ENCODE assay signal across 21 mouse cellular contexts in genomic region chr8:71613418-71613817, GRCm38 (mm10). TPM values are rescaled to one million over a fixed set of nuclear protein-coding genes. Genes with fewer than 3 reads are reported as not detected.
DNase-seq lines count a peak whose midpoint lies in the region; ATAC-seq and TF ChIP-seq lines count a peak whose summit lies in the region.
"Had no signal": no experiment of that assay in that cellular context is flagged by ENCODE, and none has a peak within 500 bp of the region (broad histone marks: within the 10 kb centered on the region; RNA-seq: fewer than 3 reads in every experiment).

No protein-coding gene starts in this region.

- peaks cover 9% of the 10 kb centered on the region for H3K4me1 ChIP-seq in heart, embryonic 11.5 days (ENCODE audit: control insufficient read depth, insufficient read depth, low read length)
- H3K4me1 ChIP-seq in neural tube, embryonic 13.5 days (replicated peaks) = peaks cover 16% of the 10 kb centered on the region
- peaks cover 16% of the 10 kb centered on the region for H3K4me1 ChIP-seq in neural tube, embryonic 15.5 days
- peaks cover 4% of the 10 kb centered on the region for H3K4me1 ChIP-seq in stomach, postnatal 0 days (replicated peaks; ENCODE audit: control insufficient read depth, insufficient read depth)

- peak; percentile 93 for DNase-seq in heart, adult 11 months
- DNase-seq in lung, postnatal 4 days = peak; percentile 46 to 54
- no peak for DNase-seq in stomach, postnatal 0 days (ENCODE audit: low spot score)
- no peak for DNase-seq in urinary bladder, postnatal 14 days (ENCODE audit: low spot score)
- DNase-seq in heart, postnatal 25 days (ENCODE audit: low spot score) = no peak
- DNase-seq: adrenal gland, adult 2 months; cerebellum, adult 2 months; kidney, adult 11 months; kidney, postnatal 4 days; left cerebral cortex, postnatal 4 days; lung, embryonic 14.5 days; right cerebral cortex, postnatal 4 days; thymus, postnatal 14 days had no signal

- no peak for ATAC-seq in heart, embryonic 11.5 days (replicated peaks; ENCODE audit: insufficient number of reproducible peaks, low FRiP score, low TSS enrichment)
- ATAC-seq in neural tube, embryonic 13.5 days (ENCODE audit: low read depth) = no peak
- no peak for ATAC-seq in neural tube, embryonic 15.5 days (ENCODE audit: low FRiP score)
- ATAC-seq in stomach, postnatal 0 days (ENCODE audit: low FRiP score, low TSS enrichment) = no peak
- ATAC-seq: forebrain, embryonic 15.5 days; midbrain, embryonic 13.5 days had no signal

- H3K9ac ChIP-seq in heart, embryonic 11.5 days (ENCODE audit: low read depth, low read length) = no peak overlapping the region
- H3K9ac ChIP-seq in neural tube, embryonic 13.5 days = 0 out of 2 replicates have a peak overlapping the region, but pooled peaks have one; percentile 13
- no peak overlapping the region for H3K9ac ChIP-seq in neural tube, embryonic 15.5 days (replicated peaks)
- H3K9ac ChIP-seq in stomach, postnatal 0 days (ENCODE audit: low read length) = 0 out of 2 replicates have a peak overlapping the region, but pooled peaks have one; percentile 1
- H3K9ac ChIP-seq: forebrain, embryonic 15.5 days; hindbrain, embryonic 15.5 days; lung, embryonic 14.5 days; midbrain, embryonic 13.5 days had no signal

- intact Hi-C loops in heart, postnatal 25 days (cut with DNase I) = no loop called here

- H3K27ac ChIP-seq in heart, embryonic 11.5 days (ENCODE audit: low read depth, low read length) = no peak overlapping the region
- no peak overlapping the region for H3K27ac ChIP-seq in neural tube, embryonic 13.5 days (replicated peaks)
- no peak overlapping the region for H3K27ac ChIP-seq in neural tube, embryonic 15.5 days (replicated peaks)
- no peak overlapping the region for H3K27ac ChIP-seq in stomach, postnatal 0 days (replicated peaks)
- H3K27ac ChIP-seq: forebrain, embryonic 15.5 days; heart, adult 2 months; hindbrain, embryonic 15.5 days; midbrain, embryonic 13.5 days had no signal

- no peaks in the 10 kb centered on the region for H3K27me3 ChIP-seq in heart, embryonic 11.5 days (ENCODE audit: control insufficient read depth, insufficient read depth, low read length)
- no peaks in the 10 kb centered on the region for H3K27me3 ChIP-seq in neural tube, embryonic 13.5 days
- no peaks in the 10 kb centered on the region for H3K27me3 ChIP-seq in neural tube, embryonic 15.5 days (replicated peaks)
- H3K27me3 ChIP-seq in stomach, postnatal 0 days (ENCODE audit: control insufficient read depth, insufficient read depth, low read length) = no peaks in the 10 kb centered on the region
- H3K27me3 ChIP-seq: forebrain, embryonic 15.5 days; hindbrain, embryonic 15.5 days; midbrain, embryonic 13.5 days had no signal

- TF ChIP-seq CTCF in stomach, postnatal 0 days (IDR thresholded peaks at IDR 0.05; ENCODE audit: low read depth) = no peak

- no peak overlapping the region for H3K4me2 ChIP-seq in heart, embryonic 11.5 days
- no peak overlapping the region for H3K4me2 ChIP-seq in neural tube, embryonic 13.5 days
- H3K4me2 ChIP-seq in neural tube, embryonic 15.5 days = no peak overlapping the region
- no peak overlapping the region for H3K4me2 ChIP-seq in stomach, postnatal 0 days (replicated peaks; ENCODE audit: low read depth)
- H3K4me2 ChIP-seq: forebrain, embryonic 15.5 days; lung, embryonic 14.5 days had no signal

- peaks cover 29% of the 10 kb centered on the region for H3K36me3 ChIP-seq in heart, embryonic 11.5 days (ENCODE audit: control insufficient read depth, insufficient read depth, low read length)
- H3K36me3 ChIP-seq in neural tube, embryonic 13.5 days = peaks cover 51% of the 10 kb centered on the region
- H3K36me3 ChIP-seq in neural tube, embryonic 15.5 days = peaks cover 49% of the 10 kb centered on the region
- peaks cover 19% of the 10 kb centered on the region for H3K36me3 ChIP-seq in stomach, postnatal 0 days (ENCODE audit: control insufficient read depth, insufficient read depth, low read length)

- H3K9me3 ChIP-seq in heart, embryonic 11.5 days (replicated peaks; ENCODE audit: control insufficient read depth, low read length) = no peaks in the 10 kb centered on the region
- no peaks in the 10 kb centered on the region for H3K9me3 ChIP-seq in neural tube, embryonic 13.5 days
- H3K9me3 ChIP-seq in neural tube, embryonic 15.5 days (replicated peaks) = no peaks in the 10 kb centered on the region
- H3K9me3 ChIP-seq in stomach, postnatal 0 days (ENCODE audit: control insufficient read depth, low read length) = no peaks in the 10 kb centered on the region
- H3K9me3 ChIP-seq: forebrain, embryonic 15.5 days; hindbrain, embryonic 15.5 days; midbrain, embryonic 13.5 days had no signal

- no peak for TF ChIP-seq EP300 in stomach, postnatal 0 days (optimal IDR thresholded peaks at IDR 0.05)

- H3K4me3 ChIP-seq in heart, embryonic 11.5 days (ENCODE audit: low read depth, low read length) = no peak overlapping the region
- no peak overlapping the region for H3K4me3 ChIP-seq in neural tube, embryonic 13.5 days
- no peak overlapping the region for H3K4me3 ChIP-seq in neural tube, embryonic 15.5 days (replicated peaks)
- H3K4me3 ChIP-seq in stomach, postnatal 0 days (ENCODE audit: low read depth, low read length) = no peak overlapping the region
- H3K4me3 ChIP-seq: forebrain, embryonic 15.5 days; heart, adult 2 months; hindbrain, embryonic 15.5 days; midbrain, embryonic 13.5 days had no signal

- 52% methylated on average over 4 of the region's 4 CpGs for WGBS in heart, embryonic 11.5 days (ENCODE audit: insufficient replicate concordance)
- 74% methylated on average over 4 of the region's 4 CpGs for WGBS in neural tube, embryonic 13.5 days
- 77% methylated on average over 4 of the region's 4 CpGs for WGBS in neural tube, embryonic 15.5 days
- 56% methylated on average over 4 of the region's 4 CpGs for WGBS in stomach, postnatal 0 days

RNA-seq across cellular contexts. Expression of gene Colgalt1, which starts 2.6 kb away (rescaled TPM):
- 47.8 and 55.6 TPM in 2 replicates for polyA plus RNA-seq in heart, embryonic 11.5 days (2014; fragmentation: Nextera tagmentation; extraction: Ambion mirVana)
- 66.8 and 67.2 TPM in 2 replicates for polyA plus RNA-seq in neural tube, embryonic 13.5 days (2015; fragmentation: Nextera tagmentation; extraction: Ambion mirVana)
- 73.4 and 76.9 TPM in 2 replicates for polyA plus RNA-seq in neural tube, embryonic 15.5 days (2015; fragmentation: Nextera tagmentation; extraction: Ambion mirVana)
- 40.3 and 41.1 TPM in 2 replicates for polyA plus RNA-seq in stomach, postnatal 0 days (2015; fragmentation: Nextera tagmentation; extraction: Ambion mirVana)
- 10 to 100 TPM; 41.3 to 43.1 TPM for total RNA-seq in heart, postnatal 25 days (2021)

RNA-seq across cellular contexts. Expression of gene Fam129c, which starts 16.0 kb away (rescaled TPM):
- polyA plus RNA-seq in heart, embryonic 11.5 days (2014; fragmentation: Nextera tagmentation; extraction: Ambion mirVana) = 1.9 and 2.0 TPM in 2 replicates
- 7.8 and 8.5 TPM in 2 replicates for polyA plus RNA-seq in neural tube, embryonic 13.5 days (2015; fragmentation: Nextera tagmentation; extraction: Ambion mirVana)
- 8.4 and 10.2 TPM in 2 replicates for polyA plus RNA-seq in neural tube, embryonic 15.5 days (2015; fragmentation: Nextera tagmentation; extraction: Ambion mirVana)
- polyA plus RNA-seq in stomach, postnatal 0 days (2015; fragmentation: Nextera tagmentation; extraction: Ambion mirVana) = 0.99 and 1.4 TPM in 2 replicates
- 1 to 10 TPM in 1 of 2 experiments, under 1 TPM in 1; 0.81 to 1.5 TPM for total RNA-seq in heart, postnatal 25 days (2021)

RNA-seq across cellular contexts. Expression of gene Pgls, which starts 21.4 kb away (rescaled TPM):
- 184 and 194 TPM in 2 replicates for polyA plus RNA-seq in heart, embryonic 11.5 days (2014; fragmentation: Nextera tagmentation; extraction: Ambion mirVana)
- polyA plus RNA-seq in neural tube, embryonic 13.5 days (2015; fragmentation: Nextera tagmentation; extraction: Ambion mirVana) = 191 and 213 TPM in 2 replicates
- 223 and 232 TPM in 2 replicates for polyA plus RNA-seq in neural tube, embryonic 15.5 days (2015; fragmentation: Nextera tagmentation; extraction: Ambion mirVana)
- 221 and 223 TPM in 2 replicates for polyA plus RNA-seq in stomach, postnatal 0 days (2015; fragmentation: Nextera tagmentation; extraction: Ambion mirVana)
- total RNA-seq in heart, postnatal 25 days (2021) = 10 to 100 TPM; 68.1 to 75.9 TPM

RNA-seq across cellular contexts. Expression of gene Slc27a1, which starts 44.7 kb away (rescaled TPM):
- polyA plus RNA-seq in heart, embryonic 11.5 days (2014; fragmentation: Nextera tagmentation; extraction: Ambion mirVana) = 9.2 and 10.8 TPM in 2 replicates
- 81.7 and 82.0 TPM in 2 replicates for polyA plus RNA-seq in neural tube, embryonic 13.5 days (2015; fragmentation: Nextera tagmentation; extraction: Ambion mirVana)
- polyA plus RNA-seq in neural tube, embryonic 15.5 days (2015; fragmentation: Nextera tagmentation; extraction: Ambion mirVana) = 83.0 and 85.9 TPM in 2 replicates
- polyA plus RNA-seq in stomach, postnatal 0 days (2015; fragmentation: Nextera tagmentation; extraction: Ambion mirVana) = 26.5 and 27.4 TPM in 2 replicates
- total RNA-seq in heart, postnatal 25 days (2021) = 100 to 1,000 TPM; 140 to 143 TPM

RNA-seq across cellular contexts. Expression of gene Nxnl1, which starts 47.0 kb away (rescaled TPM):
- not detected in 2 replicates for polyA plus RNA-seq in heart, embryonic 11.5 days (2014; fragmentation: Nextera tagmentation; extraction: Ambion mirVana)
- not detected in 2 replicates for polyA plus RNA-seq in neural tube, embryonic 13.5 days (2015; fragmentation: Nextera tagmentation; extraction: Ambion mirVana)
- 0.15 TPM in 1 of 2 replicates, not detected in the other for polyA plus RNA-seq in neural tube, embryonic 15.5 days (2015; fragmentation: Nextera tagmentation; extraction: Ambion mirVana)
- 0.04 and 0.05 TPM in 2 replicates for polyA plus RNA-seq in stomach, postnatal 0 days (2015; fragmentation: Nextera tagmentation; extraction: Ambion mirVana)
- total RNA-seq in heart, postnatal 25 days (2021) = under 1 TPM; 0.14 to 0.31 TPM
- total RNA-seq: left cerebral cortex, postnatal 4 days had no signal
- polyA plus RNA-seq: brain, embryonic 14.5 days; forebrain, embryonic 15.5 days; midbrain, embryonic 13.5 days had no signal

Comparison
In these comparisons a context has a peak if more than half of its experiments do, and no peak if none do; other contexts are left out.
1. DNase-seq: peak in heart, adult 11 months (single experiment) and lung, postnatal 4 days (2 of 2); none in stomach, postnatal 0 days (single experiment), urinary bladder, postnatal 14 days (single experiment) and heart, postnatal 25 days (single experiment).
2. H3K9ac ChIP-seq: peak in neural tube, embryonic 13.5 days (single experiment) and stomach, postnatal 0 days (single experiment); none in heart, embryonic 11.5 days (single experiment) and neural tube, embryonic 15.5 days (single experiment).